8 mouse cellular contexts compared by ENCODE assay signal in genomic region chr13:63112043-63112597, GRCm38 (mm10).
DNase-seq lines count a peak whose midpoint lies in the region; ATAC-seq lines count a peak whose summit lies in the region.

No protein-coding gene starts in this region.

- no peak overlapping the region; the same call in 1 of the 2 replicates for H3K4me2 ChIP-seq in lung, embryonic 15.5 days
- H3K4me2 ChIP-seq in embryonic facial prominence, embryonic 15.5 days (replicated peaks) = no peak overlapping the region
- H3K4me2 ChIP-seq in intestine, embryonic 14.5 days (ENCODE audit: low read length) = peak overlapping the region; percentile 20; the same call in 1 of the 2 replicates
- no peak overlapping the region for H3K4me2 ChIP-seq in midbrain, embryonic 14.5 days (ENCODE audit: low read length)

- no peaks in the 10 kb centered on the region for H3K36me3 ChIP-seq in lung, embryonic 15.5 days
- no peaks in the 10 kb centered on the region for H3K36me3 ChIP-seq in embryonic facial prominence, embryonic 15.5 days
- no peaks in the 10 kb centered on the region for H3K36me3 ChIP-seq in intestine, embryonic 14.5 days (ENCODE audit: control insufficient read depth, insufficient read depth, low read length)
- no peaks in the 10 kb centered on the region for H3K36me3 ChIP-seq in midbrain, embryonic 14.5 days (ENCODE audit: control insufficient read depth, insufficient read depth, low read length)

- DNase-seq in lung, postnatal 4 days = no peak
- DNase-seq in intestine, embryonic 14.5 days (ENCODE audit: low spot score) = no peak
- no peak for DNase-seq in midbrain, embryonic 14.5 days
- no peak for DNase-seq in cerebellum, adult 9-11 months
- no peak for DNase-seq in thymus, postnatal 0 days (ENCODE audit: low spot score)
- no peak for DNase-seq in T-cell, adult 2 months (ENCODE audit: low spot score)

- H3K9me3 ChIP-seq in lung, embryonic 15.5 days = no peaks in the 10 kb centered on the region
- no peaks in the 10 kb centered on the region for H3K9me3 ChIP-seq in embryonic facial prominence, embryonic 15.5 days (replicated peaks)
- no peaks in the 10 kb centered on the region for H3K9me3 ChIP-seq in intestine, embryonic 14.5 days (ENCODE audit: control insufficient read depth, low read length)
- H3K9me3 ChIP-seq in midbrain, embryonic 14.5 days (ENCODE audit: control insufficient read depth, low read length) = no peaks in the 10 kb centered on the region

- ATAC-seq in lung, embryonic 15.5 days (ENCODE audit: borderline replicate concordance, extremely low read depth, low FRiP score, low TSS enrichment) = peak; percentile 16; the same call in 1 of the 2 replicates
- no peak for ATAC-seq in embryonic facial prominence, embryonic 15.5 days (ENCODE audit: insufficient number of reproducible peaks, low FRiP score, low TSS enrichment, low read depth)
- ATAC-seq in intestine, embryonic 14.5 days (replicated peaks; ENCODE audit: low FRiP score, low TSS enrichment, low read depth) = no peak; the same call in 1 of the 2 replicates
- ATAC-seq in midbrain, embryonic 14.5 days (ENCODE audit: low FRiP score, low TSS enrichment) = no peak

- peak overlapping the region; percentile 90 for H3K27ac ChIP-seq in lung, embryonic 15.5 days
- peak overlapping the region; percentile 93 for H3K27ac ChIP-seq in embryonic facial prominence, embryonic 15.5 days (replicated peaks)
- H3K27ac ChIP-seq in intestine, embryonic 14.5 days (ENCODE audit: low read depth) = peak overlapping the region; percentile 94
- peak overlapping the region; percentile 78 for H3K27ac ChIP-seq in midbrain, embryonic 14.5 days (replicated peaks; ENCODE audit: low read depth, low read length)

- no peak overlapping the region for H3K4me3 ChIP-seq in lung, embryonic 15.5 days
- H3K4me3 ChIP-seq in embryonic facial prominence, embryonic 15.5 days (replicated peaks) = no peak overlapping the region
- H3K4me3 ChIP-seq in intestine, embryonic 14.5 days (ENCODE audit: low read depth, low read length) = no peak overlapping the region
- no peak overlapping the region for H3K4me3 ChIP-seq in midbrain, embryonic 14.5 days (replicated peaks; ENCODE audit: low read depth, low read length)

- WGBS in lung, embryonic 15.5 days = 48% methylated on average over 4 of the region's 4 CpGs
- 33% methylated on average over 4 of the region's 4 CpGs for WGBS in embryonic facial prominence, embryonic 15.5 days
- WGBS in intestine, embryonic 14.5 days = 37% methylated on average over 4 of the region's 4 CpGs
- 60% methylated on average over 4 of the region's 4 CpGs for WGBS in midbrain, embryonic 14.5 days

- peaks cover 76% of the 10 kb centered on the region for H3K4me1 ChIP-seq in lung, embryonic 15.5 days
- peaks cover 48% of the 10 kb centered on the region for H3K4me1 ChIP-seq in embryonic facial prominence, embryonic 15.5 days
- peaks cover 36% of the 10 kb centered on the region for H3K4me1 ChIP-seq in intestine, embryonic 14.5 days (replicated peaks; ENCODE audit: control insufficient read depth, insufficient read depth, low read length)
- H3K4me1 ChIP-seq in midbrain, embryonic 14.5 days (ENCODE audit: control insufficient read depth, insufficient read depth, low read length) = peaks cover 20% of the 10 kb centered on the region

- no peak overlapping the region for H3K9ac ChIP-seq in lung, embryonic 15.5 days
- no peak overlapping the region for H3K9ac ChIP-seq in embryonic facial prominence, embryonic 15.5 days
- H3K9ac ChIP-seq in intestine, embryonic 14.5 days (ENCODE audit: low read length) = 0 out of 2 replicates have a peak overlapping the region, but pooled peaks have one; percentile 23
- no peak overlapping the region for H3K9ac ChIP-seq in midbrain, embryonic 14.5 days (replicated peaks; ENCODE audit: low read length)

- H3K27me3 ChIP-seq in lung, embryonic 15.5 days = no peaks in the 10 kb centered on the region
- no peaks in the 10 kb centered on the region for H3K27me3 ChIP-seq in embryonic facial prominence, embryonic 15.5 days
- no peaks in the 10 kb centered on the region for H3K27me3 ChIP-seq in intestine, embryonic 14.5 days (replicated peaks; ENCODE audit: control insufficient read depth, insufficient read depth, low read length)
- H3K27me3 ChIP-seq in midbrain, embryonic 14.5 days (ENCODE audit: control insufficient read depth, insufficient read depth, low read length) = no peaks in the 10 kb centered on the region
